Mouse (Mus musculus) spleen, embryonic (tissue): ENCODE data around the gene Tmem200b.

Experiments
- CTCF ChIA-PET: fragments of 350-600 bp; sonication (Branson Sonifier 250); formaldehyde crosslinking; loops from one replicate; lab custom pipeline; 2022; lab: Charles Lee

Tmem200b gene

GRCm38 (mm10) chr4:131921461-131922346, at the start of gene Tmem200b:
TSS of gene Tmem200b (plus strand) at chr4:131921771.
- CTCF ChIA-PET = no interaction called here

GRCm38 (mm10) chr4:131872672-131873292, 48.8 kb upstream of the Tmem200b start:
- CTCF ChIA-PET = interaction anchor here (1.0 kb wide), 1 partner anchor 22 kb away, joined by 3 read pairs; no protein-coding TSS in a partner anchor

- CTCF ChIA-PET = interaction anchor here (1.0 kb wide), 1 partner anchor 23 kb away, joined by 3 read pairs; no protein-coding TSS in a partner anchor
These were observed 48.0 kb upstream of the Tmem200b start, which contains the start of gene Srsf4 for GRCm38 (mm10) chr4:131873293-131874168. TSS of gene Srsf4 (plus strand) at chr4:131873617.

- CTCF ChIA-PET = no interaction called here
These were observed 47.4 kb upstream of the Tmem200b start for GRCm38 (mm10) chr4:131874169-131874536.

- CTCF ChIA-PET = no interaction called here
These were observed 47.0 kb upstream of the Tmem200b start for GRCm38 (mm10) chr4:131874567-131874966.

- CTCF ChIA-PET = no interaction called here
These were observed 46.3 kb upstream of the Tmem200b start for GRCm38 (mm10) chr4:131875242-131875641.

- CTCF ChIA-PET = interaction anchor here (0.6 kb wide), 1 partner anchor 1137 kb away, joined by 3 read pairs; no protein-coding TSS in a partner anchor
These were observed 44.7 kb upstream of the Tmem200b start for GRCm38 (mm10) chr4:131876836-131877235.

- CTCF ChIA-PET = interaction anchor here (0.6 kb wide), 2 partner anchors 197 to 203 kb away, joined by 3 to 6 read pairs; no protein-coding TSS in a partner anchor
These were observed 41.9 kb upstream of the Tmem200b start for GRCm38 (mm10) chr4:131879692-131880091.

GRCm38 (mm10) chr4:131881306-131881705, 40.3 kb upstream of the Tmem200b start:
- CTCF ChIA-PET = interaction anchor here (0.7 kb wide), 1 partner anchor 193 kb away, joined by 3 read pairs; the partner anchor contains the start of gene Gm10300

GRCm38 (mm10) chr4:131883571-131883970, 38.0 kb upstream of the Tmem200b start:
- CTCF ChIA-PET = no interaction called here

GRCm38 (mm10) chr4:131885376-131885775, 36.2 kb upstream of the Tmem200b start:
- CTCF ChIA-PET = no interaction called here

- CTCF ChIA-PET = no interaction called here
These were observed 33.0 kb upstream of the Tmem200b start for GRCm38 (mm10) chr4:131888564-131888963.

GRCm38 (mm10) chr4:131890692-131891091, 30.9 kb upstream of the Tmem200b start:
- CTCF ChIA-PET = no interaction called here

- CTCF ChIA-PET = no interaction called here
These were observed 24.5 kb upstream of the Tmem200b start for GRCm38 (mm10) chr4:131897109-131897508.

- CTCF ChIA-PET = no interaction called here
These were observed 23.8 kb upstream of the Tmem200b start for GRCm38 (mm10) chr4:131897787-131898186.

- CTCF ChIA-PET = no interaction called here
These were observed 22.9 kb upstream of the Tmem200b start for GRCm38 (mm10) chr4:131898503-131899179.

GRCm38 (mm10) chr4:131899180-131899554, 22.4 kb upstream of the Tmem200b start:
- CTCF ChIA-PET = no interaction called here

- CTCF ChIA-PET = no interaction called here
These were observed 20.5 kb upstream of the Tmem200b start for GRCm38 (mm10) chr4:131901090-131901489.

GRCm38 (mm10) chr4:131904478-131904877, 17.1 kb upstream of the Tmem200b start:
- CTCF ChIA-PET = no interaction called here

- CTCF ChIA-PET = interaction anchor here (0.5 kb wide), 1 partner anchor 14 kb away, joined by 3 read pairs; no protein-coding TSS in a partner anchor
These were observed 15.1 kb upstream of the Tmem200b start for GRCm38 (mm10) chr4:131906423-131906822.

GRCm38 (mm10) chr4:131907912-131908311, 13.7 kb upstream of the Tmem200b start:
- CTCF ChIA-PET = no interaction called here
